Mouse (Mus musculus): ENCODE data around the gene Rpl18. TPM values are rescaled to one million over a fixed set of nuclear protein-coding genes. Genes with fewer than 3 reads are reported as not detected.

The Rpl18 gene
- total RNA-seq, 2 experiments from 2014 or later = 318 to 325 TPM

GRCm38 (mm10) chr7:45723781-45724180, 8.5 kb downstream of the Rpl18 start:
- intact Hi-C loops (cut with DNase I) = no loop called here
- H3K4me3 ChIP-seq = no peak overlapping the region
- no peak for TF ChIP-seq CTCF (IDR thresholded peaks at IDR 0.05)
- H3K27ac ChIP-seq = no peak overlapping the region
- DNase-seq (ENCODE audit: extremely low spot score in 1 of 2, low spot score in 2 of 2) = no peak

- Histone ChIP-seq H3K27ac (no peak overlapping the region), H3K4me3 (no peak overlapping the region)
- DNase-seq (ENCODE audit: extremely low spot score in 1 of 2, low spot score in 2 of 2) = no peak
- no peak for TF ChIP-seq CTCF (IDR thresholded peaks at IDR 0.05)
- intact Hi-C loops (cut with DNase I) = no loop called here
Observed at GRCm38 (mm10) chr7:45725151-45725550, 9.9 kb downstream of the Rpl18 start.

GRCm38 (mm10) chr7:45725713-45726112, 10.5 kb downstream of the Rpl18 start, which contains the start of gene Spaca4:
Spaca4 (minus strand) TSS chr7:45725813.
- Histone ChIP-seq H3K4me3 (no peak within 1 kb of the TSS), H3K27ac (no peak within 1 kb of the TSS)
- no peak for TF ChIP-seq CTCF (IDR thresholded peaks at IDR 0.05)
- no peak for DNase-seq (ENCODE audit: extremely low spot score in 1 of 2, low spot score in 2 of 2)
- intact Hi-C loops (cut with DNase I) = no loop called here

DNA sequence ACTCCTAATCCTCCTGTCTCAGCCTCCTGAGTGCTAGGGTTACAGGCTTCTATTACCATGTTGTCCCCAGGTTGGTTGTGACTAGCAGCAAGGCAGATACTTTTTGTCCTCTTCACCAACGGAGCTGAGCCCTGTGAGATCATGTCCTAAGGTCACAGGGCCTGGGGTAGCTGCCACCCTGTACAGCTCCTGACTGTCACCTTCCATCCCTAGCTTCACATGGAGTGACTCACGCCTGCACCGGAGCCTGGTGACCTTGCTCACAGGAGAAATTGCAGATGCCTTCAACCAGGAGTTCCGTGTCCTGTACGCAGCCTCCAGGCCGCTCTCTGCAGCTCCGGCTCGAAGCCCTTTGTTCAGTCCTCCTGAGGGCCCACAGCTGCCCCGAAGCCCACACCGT, 11.2 kb downstream of the Rpl18 start:
- TF ChIP-seq CTCF (IDR thresholded peaks at IDR 0.05) = no peak
- DNase-seq (ENCODE audit: extremely low spot score in 1 of 2, low spot score in 2 of 2) = no peak
- Histone ChIP-seq H3K4me3 (no peak overlapping the region), H3K27ac (no peak overlapping the region)
- intact Hi-C loops (cut with DNase I) = no loop called here

DNA sequence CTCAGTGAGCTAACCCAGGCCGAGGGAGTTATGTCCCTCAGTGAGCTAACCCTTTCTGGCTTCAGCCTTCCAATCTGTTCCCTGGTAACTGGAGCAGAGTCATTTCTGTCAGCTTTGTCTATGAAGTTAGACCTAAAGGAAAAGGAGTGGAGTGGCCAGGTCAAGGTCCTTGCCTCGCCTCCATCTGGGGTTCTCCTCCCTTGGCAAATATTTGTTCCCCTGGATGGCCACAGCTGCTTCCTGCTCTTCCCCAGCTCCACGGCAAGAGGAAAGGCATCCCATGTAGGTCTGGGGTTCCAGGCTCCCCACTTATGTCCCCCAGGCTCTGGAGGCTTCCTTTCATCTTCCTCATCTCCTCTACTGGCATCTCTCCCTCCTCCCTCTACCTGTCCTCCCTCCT, 12.4 kb downstream of the Rpl18 start:
- TF ChIP-seq CTCF (IDR thresholded peaks at IDR 0.05) = no peak
- intact Hi-C loops (cut with DNase I) = no loop called here
- Histone ChIP-seq H3K4me3 (no peak overlapping the region), H3K27ac (no peak overlapping the region)
- no peak for DNase-seq (ENCODE audit: extremely low spot score in 1 of 2, low spot score in 2 of 2)

DNA sequence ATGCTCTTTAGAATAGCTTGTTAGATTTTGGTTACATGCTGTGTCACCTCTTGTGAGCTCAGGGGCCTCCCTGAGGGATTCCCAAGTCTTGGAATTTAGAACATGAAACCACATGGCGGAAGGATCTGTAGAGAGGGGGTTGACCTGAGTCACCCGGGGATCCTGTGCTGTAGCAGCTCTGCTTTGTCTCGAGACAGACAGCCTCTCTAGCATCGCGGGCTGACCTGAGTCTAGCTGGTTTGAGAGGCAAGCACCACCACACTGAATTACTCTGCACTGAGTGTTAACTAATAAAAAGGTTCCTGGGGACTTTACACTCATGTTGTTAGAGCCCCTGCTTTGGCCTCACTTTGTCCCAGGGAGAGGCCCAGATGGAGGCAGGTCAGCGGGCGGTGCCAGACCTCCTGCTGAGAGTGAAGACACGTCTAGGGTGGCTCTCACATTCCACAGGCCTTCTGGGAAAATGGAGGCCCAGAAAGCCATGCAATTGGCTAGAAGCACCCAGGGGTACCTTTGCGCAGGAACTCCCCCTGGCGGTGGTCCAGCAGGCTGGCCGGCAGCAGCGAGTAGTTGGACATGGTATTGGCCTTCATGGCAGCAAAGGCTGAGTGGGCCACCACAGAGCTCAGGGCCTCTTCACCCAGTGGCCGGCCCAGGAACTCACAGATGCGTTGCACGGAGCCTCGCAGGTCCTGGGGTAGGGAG, 15.6 kb downstream of the Rpl18 start:
- H3K4me3 ChIP-seq = no peak overlapping the region
- peak; percentile 33 for TF ChIP-seq CTCF (IDR thresholded peaks at IDR 0.05)
- no peak overlapping the region for H3K27ac ChIP-seq
- no peak for DNase-seq (ENCODE audit: extremely low spot score in 1 of 2, low spot score in 2 of 2)
- intact Hi-C loops (cut with DNase I) = no loop called here

- no peak overlapping the region for H3K4me3 ChIP-seq
- intact Hi-C loops (cut with DNase I) = no loop called here
- no peak for DNase-seq (ENCODE audit: extremely low spot score in 1 of 2, low spot score in 2 of 2)
Observed at GRCm38 (mm10) chr7:45733477-45733876, 18.2 kb downstream of the Rpl18 start.

GRCm38 (mm10) chr7:45739162-45739763, 24.0 kb downstream of the Rpl18 start:
- Histone ChIP-seq H3K4me3 (no peak overlapping the region), H3K27ac (no peak overlapping the region)
- intact Hi-C loops (cut with DNase I) = loop anchor here (1.0 to 2.0 kb wide), 4 partner anchors 62 to 270 kb away; partner anchors contain the start of gene Kdelr1
- TF ChIP-seq CTCF (IDR thresholded peaks at IDR 0.05) = peak; percentile 82
- peak; percentile 82 to 84 for DNase-seq (ENCODE audit: extremely low spot score in 1 of 2, low spot score in 2 of 2)

More at GRCm38 (mm10) chr7:45733477-45733876, 18.2 kb downstream of the Rpl18 start:
- no peak overlapping the region for H3K27ac ChIP-seq
- TF ChIP-seq CTCF (IDR thresholded peaks at IDR 0.05) = no peak

DNA sequence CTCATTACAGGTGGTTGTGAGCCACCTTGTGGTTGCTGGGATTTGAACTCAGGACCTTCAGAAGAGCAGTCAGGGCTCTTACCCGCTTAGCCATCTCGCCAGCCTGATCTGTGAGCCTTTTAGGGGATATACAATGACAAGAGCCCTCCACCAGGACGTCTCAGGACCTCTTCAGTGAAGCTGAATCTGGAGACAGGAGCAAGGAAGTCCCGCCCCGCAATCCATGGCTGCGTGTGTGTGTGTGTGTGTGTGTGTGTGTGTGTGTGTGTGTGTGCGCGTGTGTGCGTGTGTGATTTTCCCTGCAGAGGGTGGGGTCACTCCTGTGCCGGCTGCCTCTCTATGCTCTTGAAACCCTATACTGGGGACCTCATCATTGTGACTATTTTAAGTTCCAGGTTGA, 24.6 kb downstream of the Rpl18 start:
- intact Hi-C loops (cut with DNase I) = loop anchor here (1.0 to 2.0 kb wide), 4 partner anchors 61 to 269 kb away; partner anchors contain the start of gene Kdelr1
- no peak overlapping the region for H3K4me3 ChIP-seq
- no peak for TF ChIP-seq CTCF (IDR thresholded peaks at IDR 0.05)

GRCm38 (mm10) chr7:45741308-45741707, 26.1 kb downstream of the Rpl18 start:
- Histone ChIP-seq H3K27ac (peak overlapping the region; percentile 87), H3K4me3 (peak overlapping the region; percentile 39; the same call in 1 of the 2 replicates)
- intact Hi-C loops (cut with DNase I) = no loop called here
- TF ChIP-seq CTCF (IDR thresholded peaks at IDR 0.05) = no peak
- DNase-seq (ENCODE audit: extremely low spot score in 1 of 2, low spot score in 2 of 2) = no peak

More for the DNA sequence above, 24.6 kb downstream of the Rpl18 start:
- no peak overlapping the region for H3K27ac ChIP-seq
- no peak for DNase-seq (ENCODE audit: extremely low spot score in 1 of 2, low spot score in 2 of 2)

DNA sequence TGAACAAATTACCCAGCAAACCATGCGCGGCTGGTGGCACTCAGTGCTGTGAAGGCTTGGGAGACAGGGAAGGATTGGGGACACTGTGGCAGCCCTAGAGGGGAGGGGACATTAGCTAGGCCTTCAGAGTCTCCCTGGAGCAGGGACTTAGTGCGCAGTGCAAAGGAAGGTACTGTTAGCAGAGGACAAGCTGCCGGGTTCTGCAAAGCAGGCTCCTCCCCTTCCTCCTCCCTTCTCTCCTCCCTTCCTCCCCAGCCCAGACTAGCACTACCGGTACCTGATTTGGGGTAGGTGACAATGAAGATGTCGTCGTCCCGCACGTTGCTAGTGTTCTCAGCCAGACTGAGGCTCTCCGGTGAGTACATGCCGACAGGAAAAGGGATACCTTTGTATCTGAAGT, 26.5 kb downstream of the Rpl18 start:
- peak in 1 of 2 experiments; percentile 33 for DNase-seq (ENCODE audit: extremely low spot score in 1 of 2, low spot score in 2 of 2)
- TF ChIP-seq CTCF (IDR thresholded peaks at IDR 0.05) = no peak
- Histone ChIP-seq H3K27ac (peak overlapping the region; percentile 87), H3K4me3 (peak overlapping the region; percentile 39)
- intact Hi-C loops (cut with DNase I) = loop anchor here (2.0 kb wide), 1 partner anchor 41 kb away; the partner anchor contains the start of gene Lmtk3

DNA sequence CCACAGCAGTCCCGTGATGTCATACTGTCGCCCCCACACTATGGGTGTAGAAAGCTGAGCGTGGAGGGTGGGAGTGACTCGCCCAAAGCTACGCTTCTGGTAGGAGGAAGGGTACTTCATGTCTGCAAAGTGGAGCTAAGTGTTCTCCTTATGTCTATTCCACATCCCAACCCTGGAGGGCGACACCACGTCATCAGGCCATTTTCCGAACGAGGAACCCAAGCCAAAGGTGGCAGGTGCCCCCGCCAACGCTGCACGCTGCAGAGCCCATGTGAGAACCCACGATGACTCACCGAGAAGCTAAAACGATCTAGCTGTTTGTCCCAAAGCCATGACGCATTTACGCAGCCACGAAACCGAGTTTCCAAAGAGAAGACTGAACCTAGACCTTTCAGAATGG, 27.1 kb downstream of the Rpl18 start:
- DNase-seq (ENCODE audit: extremely low spot score in 1 of 2, low spot score in 2 of 2) = peak; percentile 76 to 84
- peak overlapping the region; percentile 87 for H3K27ac ChIP-seq
- H3K4me3 ChIP-seq = peak overlapping the region; percentile 39
- TF ChIP-seq CTCF (IDR thresholded peaks at IDR 0.05) = peak; percentile 41
- intact Hi-C loops (cut with DNase I) = loop anchor here (2.0 kb wide), 1 partner anchor 40 kb away; the partner anchor contains the start of gene Lmtk3
